Mouse (Mus musculus): ENCODE results near the gene Gm28035. TPM values are rescaled to one million over a fixed set of nuclear protein-coding genes. Genes with fewer than 3 reads are reported as not detected.

Gene Gm28035
- polyA plus RNA-seq, 1 experiment = 0.55 TPM

- no peak overlapping the region for H3K4me2 ChIP-seq (ENCODE audit: low read depth)
- H3ac ChIP-seq (ENCODE audit: control insufficient read depth, insufficient read length) = no peak overlapping the region
- no peak overlapping the region for H3K4me3 ChIP-seq
- H3K27me3 ChIP-seq (ENCODE audit: control insufficient read depth, insufficient read depth, insufficient read length) = no peaks in the 10 kb centered on the region
- peaks cover 52% of the 10 kb centered on the region for H3K36me3 ChIP-seq (ENCODE audit: control insufficient read depth, insufficient read depth)
- TF ChIP-seq USF1 (IDR thresholded peaks at IDR 0.05; ENCODE audit: low read depth) (no peak), E2F4 (IDR thresholded peaks at IDR 0.05; ENCODE audit: insufficient read depth) (no peak), SRF (IDR thresholded peaks at IDR 0.05; ENCODE audit: control insufficient read depth, insufficient read length, low read depth) (no peak), MAX (IDR thresholded peaks at IDR 0.05; ENCODE audit: low read depth) (no peak), REST (IDR thresholded peaks at IDR 0.05; ENCODE audit: insufficient read depth, insufficient read length) (no peak), POLR2AphosphoS2 (IDR thresholded peaks at IDR 0.05; ENCODE audit: insufficient read length, low read depth) (no peak), TCF12 (IDR thresholded peaks at IDR 0.05; ENCODE audit: insufficient read depth, poor library complexity, severe bottlenecking) (no peak), TCF3 (IDR thresholded peaks at IDR 0.05; ENCODE audit: insufficient read length, low read depth) (no peak), MYOG (IDR thresholded peaks at IDR 0.05; ENCODE audit: control insufficient read depth in 1 of 3, insufficient read depth in 1 of 3, insufficient read length in 2 of 3, low read depth in 2 of 3) (no peak), POLR2A (IDR thresholded peaks at IDR 0.05; ENCODE audit: insufficient read length, low read depth) (no peak), MYOD1 (IDR thresholded peaks at IDR 0.05; ENCODE audit: control insufficient read depth in 1 of 3, insufficient read length in 2 of 3, low read depth in 2 of 3) (no peak), CEBPB (IDR thresholded peaks at IDR 0.05; ENCODE audit: insufficient read depth, poor library complexity, severe bottlenecking) (no peak)
- peaks cover 39% of the 10 kb centered on the region for H3K79me2 ChIP-seq (ENCODE audit: control insufficient read depth, insufficient read depth)
Measured at GRCm38 (mm10) chr2:30261921-30262839, 21.8 kb downstream of the Gm28035 start.

- Histone ChIP-seq H3ac (ENCODE audit: control insufficient read depth, insufficient read length) (no peak overlapping the region), H3K36me3 (ENCODE audit: control insufficient read depth, insufficient read depth) (peaks cover 49% of the 10 kb centered on the region), H3K27me3 (ENCODE audit: control insufficient read depth, insufficient read depth, insufficient read length) (no peaks in the 10 kb centered on the region), H3K79me2 (ENCODE audit: control insufficient read depth, insufficient read depth) (peaks cover 36% of the 10 kb centered on the region), H3K4me2 (ENCODE audit: low read depth) (no peak overlapping the region), H3K4me3 (no peak overlapping the region)
- TF ChIP-seq E2F4 (IDR thresholded peaks at IDR 0.05; ENCODE audit: insufficient read depth) (no peak), REST (IDR thresholded peaks at IDR 0.05; ENCODE audit: insufficient read depth, insufficient read length) (no peak), MAX (IDR thresholded peaks at IDR 0.05; ENCODE audit: low read depth) (no peak), CEBPB (IDR thresholded peaks at IDR 0.05; ENCODE audit: insufficient read depth, poor library complexity, severe bottlenecking) (no peak)
Measured at GRCm38 (mm10) chr2:30262840-30263441, 22.6 kb downstream of the Gm28035 start.

GRCm38 (mm10) chr2:30263811-30264210, 23.4 kb downstream of the Gm28035 start:
- Histone ChIP-seq H3K4me2 (ENCODE audit: low read depth) (no peak overlapping the region), H3K4me3 (no peak overlapping the region), H3K79me2 (ENCODE audit: control insufficient read depth, insufficient read depth) (peaks cover 30% of the 10 kb centered on the region), H3K27me3 (ENCODE audit: control insufficient read depth, insufficient read depth, insufficient read length) (no peaks in the 10 kb centered on the region), H3K36me3 (ENCODE audit: control insufficient read depth, insufficient read depth) (peaks cover 49% of the 10 kb centered on the region), H3ac (ENCODE audit: control insufficient read depth, insufficient read length) (no peak overlapping the region)
- TF ChIP-seq USF1 (IDR thresholded peaks at IDR 0.05; ENCODE audit: low read depth) (no peak), CEBPB (IDR thresholded peaks at IDR 0.05; ENCODE audit: insufficient read depth, poor library complexity, severe bottlenecking) (no peak), POLR2A (IDR thresholded peaks at IDR 0.05; ENCODE audit: insufficient read length, low read depth) (no peak), MYOD1 (IDR thresholded peaks at IDR 0.05; ENCODE audit: control insufficient read depth in 1 of 3, insufficient read length in 2 of 3, low read depth in 2 of 3) (no peak), TCF12 (IDR thresholded peaks at IDR 0.05; ENCODE audit: insufficient read depth, poor library complexity, severe bottlenecking) (no peak), POLR2AphosphoS2 (IDR thresholded peaks at IDR 0.05; ENCODE audit: insufficient read length, low read depth) (no peak), TCF3 (IDR thresholded peaks at IDR 0.05; ENCODE audit: insufficient read length, low read depth) (no peak), MYOG (IDR thresholded peaks at IDR 0.05; ENCODE audit: control insufficient read depth in 1 of 3, insufficient read depth in 1 of 3, insufficient read length in 2 of 3, low read depth in 2 of 3) (no peak)

- Histone ChIP-seq H3K27me3 (ENCODE audit: control insufficient read depth, insufficient read depth, insufficient read length) (no peaks in the 10 kb centered on the region), H3ac (ENCODE audit: control insufficient read depth, insufficient read length) (no peak overlapping the region), H3K4me2 (ENCODE audit: low read depth) (peak overlapping the region; percentile 72), H3K79me2 (ENCODE audit: control insufficient read depth, insufficient read depth) (peaks cover 19% of the 10 kb centered on the region), H3K4me3 (no peak overlapping the region), H3K36me3 (ENCODE audit: control insufficient read depth, insufficient read depth) (peaks cover 48% of the 10 kb centered on the region)
- TF ChIP-seq MYOD1 (IDR thresholded peaks at IDR 0.05; ENCODE audit: control insufficient read depth in 1 of 3, insufficient read length in 2 of 3, low read depth in 2 of 3) (no peak), MAX (IDR thresholded peaks at IDR 0.05; ENCODE audit: low read depth) (no peak), REST (IDR thresholded peaks at IDR 0.05; ENCODE audit: insufficient read depth, insufficient read length) (no peak), SRF (IDR thresholded peaks at IDR 0.05; ENCODE audit: control insufficient read depth, insufficient read length, low read depth) (no peak), TCF12 (IDR thresholded peaks at IDR 0.05; ENCODE audit: insufficient read depth, poor library complexity, severe bottlenecking) (no peak), E2F4 (IDR thresholded peaks at IDR 0.05; ENCODE audit: insufficient read depth) (no peak), CEBPB (IDR thresholded peaks at IDR 0.05; ENCODE audit: insufficient read depth, poor library complexity, severe bottlenecking) (no peak)
Measured at GRCm38 (mm10) chr2:30264671-30265519, 24.5 kb downstream of the Gm28035 start.
